Mouse (Mus musculus): ENCODE results near the gene Ccnjl.

Gene Ccnjl

GRCm38 (mm10) chr11:43528683-43529499 lies at the start of gene Ccnjl:
TSS of gene Ccnjl (plus strand) at chr11:43528784.
- peak; percentile 31 to 60 for DNase-seq (ENCODE audit: low spot score in 2 of 2)

DNA sequence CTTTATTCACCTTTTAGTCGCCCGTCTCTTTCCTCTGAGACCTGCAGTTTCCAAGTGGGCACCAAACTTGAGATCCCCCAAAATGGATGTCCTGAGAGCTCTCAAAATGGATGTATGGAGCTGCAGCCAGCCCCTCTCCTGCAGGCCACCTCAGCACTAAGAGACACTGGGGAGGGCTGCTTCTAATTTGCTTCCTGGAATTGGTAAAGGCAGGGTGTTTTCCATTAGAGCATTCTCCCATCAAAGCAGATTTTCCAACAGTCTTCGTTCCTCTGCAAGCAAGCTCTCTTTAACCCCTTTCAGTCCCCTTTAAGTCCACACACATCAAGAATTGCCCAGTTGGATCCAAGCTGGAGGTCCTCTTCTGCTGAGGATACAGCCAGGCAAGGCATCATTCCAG lies 49.2 kb upstream of the Ccnjl start:
- DNase-seq (ENCODE audit: low spot score in 2 of 2) = no peak

- no peak for DNase-seq (ENCODE audit: low spot score in 2 of 2)
Measured at GRCm38 (mm10) chr11:43480561-43480960, 48.0 kb upstream of the Ccnjl start.

DNA sequence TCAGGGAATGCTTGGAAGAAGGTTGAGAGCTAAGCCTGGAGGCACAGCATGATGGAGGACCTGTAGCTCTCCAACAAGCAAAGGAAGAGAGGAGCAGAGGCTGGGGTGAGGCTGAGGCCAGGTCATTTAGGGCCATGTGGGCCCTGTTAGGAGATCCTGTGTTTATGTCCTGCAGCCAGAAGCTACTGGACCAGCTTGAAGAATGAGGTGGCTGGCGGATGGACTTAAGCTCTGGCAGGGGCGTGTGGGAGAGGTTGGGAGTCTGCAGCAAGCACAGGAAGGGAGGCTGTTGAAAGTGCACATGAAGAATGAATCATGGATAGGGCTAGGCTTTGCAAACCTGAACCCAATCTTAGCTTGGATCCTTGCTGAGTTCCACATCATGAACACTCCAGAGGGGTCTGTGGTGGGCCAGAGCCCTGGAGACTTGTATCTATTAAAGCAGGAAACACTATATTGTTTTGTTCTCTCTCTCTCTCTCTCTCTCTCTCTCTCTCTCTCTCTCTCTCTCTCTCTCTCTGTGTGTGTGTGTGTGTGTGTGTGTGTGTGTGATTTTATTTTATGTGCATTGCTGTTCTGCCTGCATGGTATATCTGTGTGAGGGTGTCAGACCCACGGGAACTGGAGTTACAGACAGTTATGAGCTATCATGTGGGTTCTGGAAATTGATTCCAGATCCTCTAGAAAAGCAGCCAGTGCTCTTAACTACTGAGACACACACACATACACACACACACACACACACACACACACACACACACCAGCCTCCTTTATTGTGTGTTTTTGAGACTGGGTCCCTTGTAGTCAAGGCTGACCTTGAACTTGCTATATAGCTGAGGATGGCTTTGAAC lies 46.7 kb upstream of the Ccnjl start:
- DNase-seq (ENCODE audit: low spot score in 2 of 2) = peak in 1 of 2 experiments; percentile 42

DNA sequence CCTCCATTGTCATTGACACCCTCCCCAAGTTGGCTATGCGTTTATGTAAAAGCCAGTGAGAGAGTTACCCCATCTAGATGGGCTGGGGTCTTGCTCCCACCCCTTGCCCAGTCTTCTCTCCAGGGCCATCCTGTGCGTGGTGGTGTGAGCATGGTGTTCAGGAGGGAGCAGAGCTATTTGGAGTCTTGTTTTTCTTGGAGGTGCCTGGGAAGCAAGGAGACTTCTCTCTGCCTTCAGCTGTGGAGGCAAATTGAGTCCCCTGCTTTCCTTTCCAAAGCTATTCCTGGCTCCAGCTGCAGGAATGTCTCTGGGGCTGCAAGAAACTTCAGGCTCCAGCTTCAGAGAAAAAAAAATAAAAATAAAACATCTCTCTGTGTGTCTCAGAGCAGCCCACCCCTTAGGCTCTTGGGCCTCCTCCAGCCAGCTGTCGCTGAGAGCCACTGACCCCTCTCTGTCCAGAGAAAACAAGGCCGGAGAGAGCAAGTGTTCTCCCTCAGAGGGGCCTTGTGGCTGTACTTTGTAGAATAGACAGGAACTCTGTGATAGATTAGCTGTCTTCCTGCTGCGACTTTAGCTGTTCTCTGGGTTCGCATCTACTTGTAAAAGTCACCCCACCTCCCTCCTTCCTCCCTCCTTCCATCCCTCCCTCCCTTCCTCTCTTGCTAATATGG lies 45.3 kb upstream of the Ccnjl start:
- no peak for DNase-seq (ENCODE audit: low spot score in 2 of 2)

DNA sequence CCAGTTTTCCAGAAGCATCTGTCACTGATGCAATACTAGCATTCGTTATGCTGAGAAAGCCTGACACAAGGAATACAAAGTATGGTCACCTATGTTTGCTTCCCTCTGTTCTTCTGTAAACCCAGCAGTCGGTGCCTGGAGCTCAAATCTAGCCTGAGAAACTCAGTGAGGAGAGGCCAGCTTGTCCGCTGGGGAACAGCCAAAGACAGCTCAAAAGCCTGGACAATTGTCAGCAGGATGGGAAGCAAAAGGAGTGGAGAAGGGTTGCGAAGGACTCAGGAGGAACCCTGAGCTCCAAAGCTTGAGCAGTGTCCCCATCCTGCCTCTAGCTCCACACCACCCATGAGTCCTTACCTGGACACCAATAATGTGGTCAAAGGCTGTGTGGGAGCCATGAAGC lies 44.5 kb upstream of the Ccnjl start:
- no peak for DNase-seq (ENCODE audit: low spot score in 2 of 2)

DNA sequence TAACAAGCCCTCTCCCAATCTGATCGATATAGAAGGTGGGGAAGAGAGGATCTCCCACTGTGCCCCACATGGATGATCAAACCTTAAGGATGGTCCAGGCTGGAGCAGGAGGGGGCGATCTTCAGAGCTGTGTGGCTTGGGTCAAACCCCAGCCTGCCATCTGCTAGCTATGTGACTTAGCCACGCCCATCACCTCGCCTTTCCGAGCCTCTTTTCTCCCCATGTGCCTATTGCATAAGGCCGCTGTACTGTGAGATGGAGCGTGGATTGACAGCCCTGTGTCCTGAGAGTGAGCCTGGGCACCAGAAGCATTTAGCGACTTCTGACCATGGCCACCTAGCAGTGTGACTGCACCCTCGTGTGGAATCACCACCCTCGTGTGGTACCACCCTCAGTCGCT lies 43.9 kb upstream of the Ccnjl start:
- DNase-seq (ENCODE audit: low spot score in 2 of 2) = no peak

DNA sequence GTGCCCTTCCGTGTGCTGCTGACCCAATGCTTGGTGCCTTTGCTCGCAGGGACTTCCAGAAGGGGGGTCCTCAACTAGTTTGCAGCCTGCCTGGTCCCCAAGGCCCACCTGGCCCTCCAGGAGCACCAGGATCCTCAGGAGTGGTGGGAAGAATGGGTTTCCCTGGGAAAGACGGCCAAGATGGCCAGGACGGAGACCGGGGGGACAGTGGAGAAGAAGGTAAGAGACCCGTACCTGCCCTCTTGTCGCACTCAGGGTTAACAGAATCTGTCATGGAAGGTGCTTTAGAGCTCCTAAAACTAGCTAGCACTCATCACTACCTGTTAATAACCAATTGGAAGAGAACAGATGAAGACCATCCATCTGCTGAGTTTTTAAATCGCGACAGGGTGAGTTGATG lies 42.7 kb upstream of the Ccnjl start:
- DNase-seq (ENCODE audit: low spot score in 2 of 2) = no peak

DNA sequence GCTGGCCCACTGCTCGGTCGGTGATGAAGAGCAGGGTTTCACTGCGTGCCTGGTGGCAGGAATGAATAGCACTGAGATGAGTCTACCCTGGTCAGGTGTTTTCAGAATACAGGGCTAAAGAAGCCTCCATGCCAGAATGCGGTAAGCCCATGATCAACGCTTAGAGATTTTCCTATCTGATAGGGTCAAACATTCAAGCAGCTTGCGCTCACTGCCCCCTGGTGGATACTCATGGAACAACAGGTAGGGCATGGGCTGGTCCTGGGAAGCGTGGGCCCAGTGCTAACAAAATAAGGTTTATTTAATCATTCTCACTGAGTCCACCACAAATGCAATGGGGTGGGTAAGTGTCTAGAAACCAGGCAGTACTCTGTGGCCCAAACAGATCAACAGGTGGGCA lies 35.9 kb upstream of the Ccnjl start:
- peak; percentile 37 to 70 for DNase-seq (ENCODE audit: low spot score in 2 of 2)

DNA sequence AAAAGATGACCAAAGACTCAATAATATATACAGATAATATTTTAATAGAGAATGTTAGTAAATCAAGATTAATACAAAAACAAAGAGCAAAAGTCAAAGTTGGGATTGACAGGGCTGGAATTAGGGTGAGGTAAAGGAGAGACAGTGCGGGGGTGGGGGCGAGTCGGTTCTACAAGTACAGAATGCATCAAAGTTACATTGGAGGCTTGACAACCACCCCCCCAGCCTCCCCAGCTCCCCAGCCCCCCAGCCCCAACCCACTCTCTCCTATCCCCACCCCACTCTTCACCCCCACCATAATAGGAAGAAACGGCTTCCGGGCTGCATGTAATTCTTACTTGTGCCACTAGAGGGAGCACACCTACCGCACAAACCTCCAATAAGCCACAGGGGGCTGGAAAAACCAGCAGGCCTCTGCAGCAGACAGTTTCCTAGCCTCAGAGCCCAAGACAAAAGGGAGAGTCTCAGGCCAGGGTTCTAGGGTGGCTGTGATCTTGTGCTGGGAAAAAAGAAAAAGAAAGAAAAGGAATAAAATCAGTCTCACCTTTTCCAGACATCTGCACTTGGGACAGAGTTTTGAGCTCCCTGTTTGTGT lies 34.7 kb upstream of the Ccnjl start:
- DNase-seq (ENCODE audit: low spot score in 2 of 2) = peak in 1 of 2 experiments; percentile 35

- no peak for DNase-seq (ENCODE audit: low spot score in 2 of 2)
Measured at GRCm38 (mm10) chr11:43495037-43495436, 33.5 kb upstream of the Ccnjl start.

GRCm38 (mm10) chr11:43495532-43495931 lies 33.1 kb upstream of the Ccnjl start:
- DNase-seq (ENCODE audit: low spot score in 2 of 2) = peak in 1 of 2 experiments; percentile 59

DNA sequence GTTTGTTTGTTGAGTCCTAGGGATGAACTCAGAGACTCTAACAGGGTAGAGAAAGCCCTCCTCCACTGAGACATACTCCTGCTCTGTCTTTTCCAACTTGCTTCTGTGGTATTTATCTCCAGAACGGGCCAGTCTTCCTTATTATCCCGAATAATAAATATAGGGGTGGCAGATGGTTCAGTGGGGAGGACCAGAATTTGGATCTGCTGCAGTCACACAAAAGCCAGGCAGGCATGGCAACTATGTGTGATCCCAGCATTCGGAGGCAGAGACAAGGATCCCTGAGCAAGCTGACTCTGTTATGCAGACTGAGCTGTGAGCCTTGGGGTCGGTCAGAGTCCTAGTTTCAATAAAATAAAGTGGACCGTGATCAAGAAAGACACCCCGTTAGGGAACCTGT lies 27.3 kb upstream of the Ccnjl start:
- DNase-seq (ENCODE audit: low spot score in 2 of 2) = no peak

DNA sequence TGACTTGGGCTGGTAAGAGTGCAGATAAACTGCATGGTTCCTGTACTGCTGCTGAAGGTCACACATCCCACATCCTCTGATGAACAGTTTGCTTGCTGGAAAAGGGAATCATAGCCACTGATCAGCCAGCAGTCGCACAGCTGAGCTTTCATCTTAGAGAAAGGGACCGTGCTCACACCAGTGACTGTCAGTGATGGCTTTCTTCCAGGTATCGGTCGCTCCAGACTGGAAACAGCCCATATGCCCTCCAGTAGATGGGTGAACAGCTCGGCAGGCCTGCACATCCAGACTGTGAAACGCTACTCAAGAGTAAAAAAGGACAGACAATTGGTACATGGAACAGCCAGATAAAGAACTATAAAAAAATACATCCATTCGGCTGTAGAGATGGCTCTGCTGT lies 23.4 kb upstream of the Ccnjl start:
- no peak for DNase-seq (ENCODE audit: low spot score in 2 of 2)

DNA sequence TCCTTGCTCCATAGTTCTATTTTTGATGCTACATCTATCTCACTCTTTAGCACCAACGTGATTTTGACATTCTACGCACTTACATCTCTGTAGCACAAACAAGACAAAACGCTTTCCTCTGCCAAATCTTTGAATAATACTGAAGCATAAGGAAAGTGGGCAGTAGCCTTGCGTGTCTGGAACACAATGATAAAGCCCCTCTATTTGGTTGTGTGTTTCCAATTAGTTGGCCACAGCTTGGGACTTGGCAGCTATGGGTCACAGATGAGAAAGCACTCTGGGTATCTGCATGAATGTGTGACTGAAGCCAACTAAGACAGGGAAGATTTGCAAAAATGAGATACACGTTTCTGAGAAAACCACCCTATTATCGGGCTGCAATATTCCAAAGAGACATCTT lies 20.6 kb upstream of the Ccnjl start:
- DNase-seq (ENCODE audit: low spot score in 2 of 2) = no peak

- no peak for DNase-seq (ENCODE audit: low spot score in 2 of 2)
Measured at GRCm38 (mm10) chr11:43509878-43510277, 18.7 kb upstream of the Ccnjl start.

DNA sequence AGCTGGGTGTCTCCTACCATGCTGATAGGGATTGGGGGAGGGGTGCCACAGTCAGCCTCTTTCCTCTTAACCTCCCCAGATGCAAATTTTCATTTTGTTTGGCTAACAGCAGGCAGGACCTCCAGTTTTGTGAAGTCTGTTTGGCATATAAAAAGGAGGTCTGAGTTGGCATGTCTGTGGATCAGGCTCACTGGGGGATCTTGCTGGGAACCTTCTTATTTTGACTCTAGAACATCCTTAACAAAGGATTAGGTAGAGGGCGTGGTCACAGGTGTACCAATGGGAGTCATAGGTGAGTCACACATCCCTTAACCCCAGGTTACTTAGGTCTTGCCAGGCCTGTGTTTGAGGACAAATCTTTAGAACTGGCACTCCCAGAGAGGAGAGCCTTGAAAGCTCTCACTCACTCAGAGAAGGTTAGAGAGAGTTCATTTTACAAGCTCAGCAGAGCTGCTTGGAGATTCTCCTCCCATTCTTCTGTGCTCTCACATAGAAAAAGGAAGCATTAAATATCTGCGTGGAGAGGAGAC lies 15.9 kb upstream of the Ccnjl start:
- DNase-seq (ENCODE audit: low spot score in 2 of 2) = no peak

GRCm38 (mm10) chr11:43516344-43517021 lies 12.1 kb upstream of the Ccnjl start:
- DNase-seq (ENCODE audit: low spot score in 2 of 2) = no peak

DNA sequence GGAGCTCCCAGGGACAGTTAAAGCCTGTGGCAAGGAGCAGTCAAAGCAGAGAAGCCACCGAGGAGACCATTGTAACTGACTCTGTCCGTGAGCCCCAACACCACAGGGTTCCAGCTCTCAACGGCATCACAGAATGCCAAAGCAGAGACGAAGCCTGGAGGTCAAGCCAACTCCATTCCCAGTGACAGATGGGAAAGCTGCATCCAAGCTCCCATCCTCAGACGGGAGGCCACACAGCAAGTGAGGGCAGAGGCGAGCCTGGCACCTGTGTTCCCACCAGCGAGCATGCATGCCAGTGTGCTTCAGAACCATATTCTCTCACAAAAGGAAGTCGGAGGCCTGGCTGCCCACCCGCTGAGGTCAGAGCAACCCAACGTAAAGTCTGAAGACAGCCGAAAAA lies 10.9 kb upstream of the Ccnjl start:
- DNase-seq (ENCODE audit: low spot score in 2 of 2) = no peak

DNA sequence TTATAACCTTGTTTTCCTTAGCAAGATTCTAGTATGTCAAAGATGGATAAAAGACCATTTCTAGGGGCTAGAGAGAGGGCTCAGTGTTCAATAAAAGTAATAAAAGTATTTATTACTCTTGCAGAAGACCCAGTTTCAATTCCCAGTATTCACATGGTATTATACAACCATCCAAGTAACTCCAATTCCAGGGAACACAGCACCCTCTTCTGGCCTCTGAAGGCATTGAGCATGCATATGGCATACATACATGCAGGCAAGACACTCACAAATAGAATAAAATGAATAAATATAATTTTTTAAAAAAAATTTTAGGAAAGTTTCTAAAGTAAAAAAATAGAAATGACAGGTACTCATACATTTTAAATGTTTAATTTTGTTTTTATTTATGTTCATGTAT lies 10.5 kb upstream of the Ccnjl start:
- no peak for DNase-seq (ENCODE audit: low spot score in 2 of 2)

DNA sequence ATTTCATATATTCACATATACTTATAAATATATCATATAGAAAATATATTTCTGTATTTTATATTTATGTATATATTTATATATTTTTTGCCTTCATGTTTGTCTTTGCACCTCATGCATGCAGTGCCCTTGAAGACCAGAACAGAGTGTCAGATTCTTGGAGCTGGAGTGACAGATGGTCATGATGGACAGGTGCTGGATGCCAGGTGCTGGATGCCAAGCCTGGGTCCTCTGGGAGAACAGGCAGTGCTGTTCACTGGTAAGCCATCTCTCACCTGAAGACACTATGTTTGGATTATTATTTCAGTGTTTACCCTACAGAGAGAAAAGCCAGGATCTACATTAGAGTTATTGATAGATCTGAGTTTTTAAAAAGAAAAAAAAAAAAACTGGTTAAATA lies 9.8 kb upstream of the Ccnjl start:
- DNase-seq (ENCODE audit: low spot score in 2 of 2) = no peak

Data from urinary bladder, adult 18-20 months (tissue).